Mouse (Mus musculus): ENCODE measurements around the gene Cypt15.
"Not testable (repeated sequence)": the region's sequence is repeated elsewhere in the genome, so short reads cannot be mapped to it uniquely, and the experiment has no call there.

Gene Cypt15

GRCm38 (mm10) chrX:39345967-39346366 lies at the start of gene Cypt15:
Cypt15 (plus strand) TSS chrX:39346267.
- DNase-seq: not testable (repeated sequence)

GRCm38 (mm10) chrX:39370932-39371331 lies 24.9 kb downstream of the Cypt15 start:
- DNase-seq: no peak

DNA sequence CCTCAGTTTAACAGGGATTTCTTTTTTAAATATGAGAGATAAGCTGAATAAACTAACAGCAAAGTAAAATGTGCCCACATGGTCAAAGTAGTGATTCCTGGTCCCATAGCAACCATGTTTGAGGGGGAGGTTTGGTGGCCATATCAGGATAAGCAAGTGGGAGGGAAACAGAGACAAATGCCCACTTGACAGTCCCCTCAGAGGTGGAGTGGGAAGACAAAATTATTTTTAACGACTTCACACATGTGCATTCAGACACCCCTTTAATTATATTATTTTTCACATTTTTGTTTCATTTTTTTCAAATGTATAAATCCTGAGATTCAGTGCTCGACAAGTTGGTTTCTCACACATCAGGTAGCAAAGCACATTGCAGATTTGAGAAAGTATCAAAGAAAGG lies 32.8 kb downstream of the Cypt15 start:
- DNase-seq: no peak

- DNase-seq: no peak
These were observed 37.7 kb downstream of the Cypt15 start for GRCm38 (mm10) chrX:39383806-39384205.
